Mouse (Mus musculus) intestine, embryonic 14.5 days (tissue): Measurements from ENCODE around the gene Pop5. TPM values are rescaled to one million over a fixed set of nuclear protein-coding genes. Genes with fewer than 3 reads are reported as not detected.

Experiments used
- ATAC-seq: fragments of 200-750 bp; cut with Nextera tagmentation; replicated peaks from 2 replicates; pipeline ENCODE4 v1.8.0; 2017; ENCODE audit warnings: low read depth, moderate number of reproducible peaks, moderate TSS enrichment, moderate library complexity; ENCODE audit not compliant: low FRiP score, low TSS enrichment
- DNase-seq: peaks from one replicate; pipeline ENCODE4 v3.0.0-alpha.2; 2018; ENCODE audit warnings: low spot score
- H3K27ac ChIP-seq: fragments of 300-500 bp; sonication (generic); 2 replicates; pipeline ENCODE4 v1.5.1; 2014; ENCODE audit warnings: low read depth, mild to moderate bottlenecking, control low read depth
- H3K27me3 ChIP-seq: fragments of 300-500 bp; sonication (generic); replicated peaks from 2 replicates; pipeline ENCODE4 v1.6.1; 2014; ENCODE audit warnings: low read length, control low read depth; ENCODE audit not compliant: control insufficient read depth, insufficient read depth
- H3K36me3 ChIP-seq: fragments of 300-500 bp; sonication (generic); 2 replicates; pipeline ENCODE4 v1.6.1; 2014; ENCODE audit warnings: low read length, control low read depth; ENCODE audit not compliant: control insufficient read depth, insufficient read depth
- H3K4me1 ChIP-seq: fragments of 300-500 bp; sonication (generic); replicated peaks from 2 replicates; pipeline ENCODE4 v1.6.1; 2014; ENCODE audit warnings: low read length, control low read depth, mixed read lengths; ENCODE audit not compliant: control insufficient read depth, insufficient read depth
- H3K4me2 ChIP-seq: fragments of 300-500 bp; sonication (generic); 2 replicates; pipeline ENCODE4 v1.6.1; 2014; ENCODE audit warnings: low read length
- H3K4me3 ChIP-seq: fragments of 300-500 bp; sonication (generic); 2 replicates; pipeline ENCODE4 v1.5.1; 2014; ENCODE audit warnings: low read depth, low read length, control low read depth, mixed read lengths
- H3K9ac ChIP-seq: fragments of 300-500 bp; sonication (generic); 2 replicates; pipeline ENCODE4 v1.6.1; 2014; ENCODE audit warnings: mild to moderate bottlenecking, low read length
- H3K9me3 ChIP-seq: fragments of 300-500 bp; sonication (generic); 2 replicates; pipeline ENCODE4 v1.6.1; 2016; ENCODE audit warnings: low read length, control low read depth; ENCODE audit not compliant: control insufficient read depth
- WGBS: fragments of 180-500 bp; shearing (Covaris S2); extraction: QIAGEN DNeasy Blood & Tissue Kit; methylation state at CpG from one replicate; pipeline ENCODE4 v1.1.7; 2014; 5-methylcytosine and 5-hydroxymethylcytosine counted together
- polyA plus RNA-seq: library from polyadenylated mRNA; unstranded; fragments of >200 nt; fragmentation: Nextera tagmentation; extraction: Ambion mirVana; gene quantifications from 2 replicates; pipeline ENCODE4 v1.2.1, GENCODE M21; 2014

The Pop5 gene
- polyA plus RNA-seq, 1 experiment from 2014 or later = 140 TPM

DNA sequence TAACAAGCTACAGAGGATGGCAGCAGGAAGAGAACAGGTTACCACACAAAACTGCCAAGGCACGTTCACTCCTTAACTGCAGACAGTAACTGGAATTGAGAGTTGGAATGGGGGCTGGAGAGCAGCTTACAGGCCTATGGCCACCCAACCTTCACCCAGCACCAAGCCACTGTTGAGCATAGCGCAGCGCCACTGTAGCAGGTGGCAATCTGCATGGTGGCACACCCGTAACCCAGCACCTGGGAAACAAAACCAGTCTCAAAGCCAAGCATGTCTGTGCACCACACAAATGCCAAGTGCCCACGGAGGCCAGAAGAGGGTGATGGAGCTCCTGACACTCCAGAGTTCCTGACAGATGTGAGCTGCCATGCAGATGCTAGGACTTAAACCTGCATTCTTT, 30.7 kb downstream of the Pop5 start:
- Histone ChIP-seq H3K4me3 (no peak overlapping the region), H3K4me2 (no peak overlapping the region), H3K27me3 (no peaks in the 10 kb centered on the region), H3K27ac (no peak overlapping the region), H3K9ac (no peak overlapping the region), H3K36me3 (peaks cover 38% of the 10 kb centered on the region), H3K4me1 (peaks cover 29% of the 10 kb centered on the region), H3K9me3 (no peaks in the 10 kb centered on the region)
- no peak for ATAC-seq
- no peak for DNase-seq
- WGBS = 94% methylated on average over 5 of the region's 5 CpGs

DNA sequence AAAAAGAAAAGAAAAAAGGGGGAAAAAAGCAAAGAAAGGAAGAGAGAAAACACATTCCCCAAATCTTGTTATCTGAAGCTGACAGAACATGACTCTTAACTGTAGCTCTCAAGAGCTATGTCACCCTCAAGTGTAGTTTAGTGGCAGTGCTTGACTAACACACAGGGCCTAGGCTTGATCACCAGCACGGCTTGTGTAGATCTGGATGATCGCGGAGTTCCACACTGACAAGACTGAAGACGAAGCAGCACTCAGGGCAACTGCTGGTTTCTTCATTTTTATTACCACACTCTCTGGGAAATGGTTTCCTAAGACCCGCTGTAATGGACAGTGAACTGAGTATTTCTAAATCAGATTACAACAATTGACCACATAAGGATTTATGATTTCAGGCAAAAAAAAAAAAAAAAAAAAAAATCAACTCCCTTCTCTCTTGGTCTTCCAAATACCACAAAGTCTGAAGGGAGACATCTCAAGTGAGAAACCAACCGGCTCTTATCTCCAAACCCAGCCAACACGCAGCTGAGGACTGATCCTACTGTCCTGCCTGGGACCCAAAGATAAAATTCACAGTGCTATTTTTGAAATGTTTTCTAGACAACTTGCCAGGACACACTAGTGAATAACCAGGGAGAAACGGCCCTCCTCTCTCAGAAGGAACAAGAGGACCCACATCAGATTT, 31.3 kb downstream of the Pop5 start:
- Histone ChIP-seq H3K27ac (no peak overlapping the region), H3K27me3 (no peaks in the 10 kb centered on the region), H3K9ac (no peak overlapping the region), H3K36me3 (peaks cover 38% of the 10 kb centered on the region), H3K4me1 (peaks cover 30% of the 10 kb centered on the region), H3K4me2 (no peak overlapping the region), H3K4me3 (no peak overlapping the region), H3K9me3 (no peaks in the 10 kb centered on the region)
- 81% methylated on average over 8 of the region's 8 CpGs for WGBS
- ATAC-seq (no peak), DNase-seq (no peak)

DNA sequence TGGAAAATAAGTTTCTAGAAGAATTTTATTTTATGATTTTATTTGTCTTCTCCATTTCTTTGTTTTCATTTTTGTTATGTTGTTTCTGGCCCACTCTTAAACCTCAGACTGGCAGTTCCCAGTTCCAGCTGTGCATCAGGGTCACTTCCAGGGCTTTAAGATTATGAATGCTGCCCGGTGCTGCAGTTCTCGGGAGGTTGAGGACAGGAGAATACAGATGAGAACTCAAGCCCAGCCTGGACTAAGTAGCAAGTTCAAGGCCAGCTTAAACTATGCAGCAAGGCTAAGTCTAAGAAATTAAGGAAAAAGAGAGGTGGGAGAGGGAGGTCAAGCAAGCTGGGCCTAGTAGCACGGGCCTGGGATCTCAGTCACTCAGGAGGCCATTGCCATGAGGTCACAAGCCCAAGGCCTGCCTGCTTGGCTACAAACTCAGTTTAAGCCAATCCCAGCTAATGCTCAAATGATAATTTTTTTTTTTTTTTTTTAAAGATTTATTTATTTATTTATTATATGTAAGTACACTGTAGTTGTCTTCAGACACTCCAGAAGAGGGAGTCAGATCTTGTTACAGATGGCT, 31.9 kb downstream of the Pop5 start:
- 87% methylated on average over 3 of the region's 3 CpGs for WGBS
- no peaks in the 10 kb centered on the region for H3K9me3 ChIP-seq
- no peak overlapping the region for H3K27ac ChIP-seq
- DNase-seq (no peak), ATAC-seq (no peak)
- no peak overlapping the region for H3K4me3 ChIP-seq
- peaks cover 30% of the 10 kb centered on the region for H3K4me1 ChIP-seq
- H3K9ac ChIP-seq = no peak overlapping the region
- H3K27me3 ChIP-seq = no peaks in the 10 kb centered on the region
- no peak overlapping the region for H3K4me2 ChIP-seq
- H3K36me3 ChIP-seq = peaks cover 38% of the 10 kb centered on the region

DNA sequence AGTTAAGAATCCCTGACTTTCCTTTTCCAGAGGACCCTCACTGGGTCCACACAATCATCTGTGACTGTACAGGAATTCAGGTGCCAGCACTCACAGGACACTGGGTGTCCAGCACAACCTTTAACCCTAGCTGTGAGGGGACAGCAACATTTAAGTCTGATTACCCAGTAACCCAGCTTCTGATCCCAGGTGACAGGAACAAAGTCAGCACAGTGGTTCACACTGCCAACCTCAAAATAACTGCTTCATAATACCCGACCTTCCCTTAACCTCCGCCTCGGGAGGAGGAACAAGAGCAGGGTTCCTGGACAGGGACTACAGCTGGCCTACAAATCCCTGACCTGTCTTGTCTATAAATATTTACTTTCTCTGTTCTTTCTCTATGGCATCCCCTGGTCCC, 32.6 kb downstream of the Pop5 start:
- no peak for ATAC-seq

DNA sequence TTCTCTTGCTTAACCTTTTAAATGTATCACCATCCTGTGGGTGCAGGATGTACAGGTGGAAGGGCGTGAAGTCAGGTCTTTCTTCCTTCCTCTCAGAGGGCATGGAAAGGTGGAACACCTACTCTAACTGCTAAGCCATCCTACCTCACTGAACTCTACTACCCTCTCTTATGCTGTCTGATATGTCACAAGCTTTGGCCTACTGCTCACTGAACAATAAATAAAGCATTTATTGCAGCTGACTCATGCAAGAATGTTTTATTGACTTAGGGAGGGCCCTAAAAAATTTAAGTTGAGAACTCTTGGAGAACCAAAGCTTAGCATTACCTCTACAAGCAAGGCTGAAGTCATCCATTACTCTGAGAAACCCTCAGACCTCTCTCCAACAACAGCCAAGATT, 34.3 kb downstream of the Pop5 start:
- no peaks in the 10 kb centered on the region for H3K27me3 ChIP-seq
- ATAC-seq (no peak), DNase-seq (no peak)
- H3K9ac ChIP-seq = no peak overlapping the region
- H3K4me1 ChIP-seq = peaks cover 35% of the 10 kb centered on the region
- peak overlapping the region; percentile 91 for H3K4me2 ChIP-seq
- peaks cover 31% of the 10 kb centered on the region for H3K36me3 ChIP-seq
- H3K4me3 ChIP-seq = 0 out of 2 replicates have a peak overlapping the region, but pooled peaks have one; percentile 97
- no peaks in the 10 kb centered on the region for H3K9me3 ChIP-seq
- 88% methylated on average over 1 of the region's 1 CpGs for WGBS
- no peak overlapping the region for H3K27ac ChIP-seq

More for the DNA sequence above, 32.6 kb downstream of the Pop5 start:
- no peak overlapping the region for H3K4me2 ChIP-seq
- H3K4me3 ChIP-seq = no peak overlapping the region
- no peaks in the 10 kb centered on the region for H3K9me3 ChIP-seq
- H3K36me3 ChIP-seq = peaks cover 32% of the 10 kb centered on the region
- 36% methylated on average over 3 of the region's 3 CpGs for WGBS
- no peak overlapping the region for H3K27ac ChIP-seq
- no peak overlapping the region for H3K9ac ChIP-seq
- no peaks in the 10 kb centered on the region for H3K27me3 ChIP-seq
- DNase-seq = no peak
- H3K4me1 ChIP-seq = peaks cover 34% of the 10 kb centered on the region

DNA sequence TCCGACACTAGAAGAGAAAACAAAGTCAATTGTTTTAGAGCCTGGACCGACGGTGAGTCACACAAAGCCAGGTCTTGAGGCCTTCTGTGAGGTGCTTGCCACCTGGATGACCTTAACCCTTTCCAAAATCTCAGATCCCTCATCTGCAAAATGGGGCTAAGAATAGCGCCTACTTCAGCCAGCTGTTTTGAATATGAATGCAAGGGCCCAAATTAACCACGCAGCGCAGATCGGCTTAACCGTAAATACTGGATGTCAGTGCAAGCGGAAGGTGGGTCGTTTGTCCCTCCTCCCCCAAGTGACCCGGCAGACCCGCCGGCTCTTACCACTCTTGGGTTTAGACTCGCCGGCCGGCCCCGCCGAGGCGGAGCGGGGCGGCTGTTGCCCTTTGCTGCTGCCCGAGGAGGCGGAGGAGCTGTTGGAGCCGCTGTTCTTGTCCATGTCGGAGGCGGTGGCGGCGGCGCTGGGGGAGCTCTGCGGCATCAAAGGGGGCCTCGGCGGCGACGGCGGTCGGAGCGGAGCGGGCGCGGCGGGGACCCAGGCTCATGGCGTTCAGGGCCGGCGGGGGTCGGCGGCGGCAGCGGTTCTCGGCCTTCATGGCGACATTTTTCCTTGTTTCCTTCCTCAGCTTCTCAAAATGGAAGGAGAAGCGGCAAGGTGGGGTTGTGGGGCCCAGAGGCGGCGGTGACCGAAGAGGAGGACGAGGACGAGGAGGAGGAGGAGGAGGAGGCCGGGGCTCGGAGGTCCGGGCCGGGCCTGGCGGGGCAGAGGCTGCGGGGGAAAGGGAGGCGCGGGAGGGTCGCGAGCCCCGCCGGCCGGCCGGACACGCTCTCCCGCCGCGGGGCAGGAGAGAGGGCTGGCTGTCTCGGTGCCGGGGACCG, 36.5 kb downstream of the Pop5 start:
- peaks cover 21% of the 10 kb centered on the region for H3K36me3 ChIP-seq
- H3K9ac ChIP-seq = peak overlapping the region; percentile 95
- ATAC-seq (peak; percentile 61), DNase-seq (no peak)
- peak overlapping the region; percentile 69; the same call in 1 of the 2 replicates for H3K27ac ChIP-seq
- no peaks in the 10 kb centered on the region for H3K27me3 ChIP-seq
- H3K4me1 ChIP-seq = peaks cover 35% of the 10 kb centered on the region
- H3K4me2 ChIP-seq = peak overlapping the region; percentile 91
- H3K9me3 ChIP-seq = no peaks in the 10 kb centered on the region
- WGBS = under 1% methylated on average over 62 of the region's 77 CpGs
- peak overlapping the region; percentile 97 for H3K4me3 ChIP-seq

DNA sequence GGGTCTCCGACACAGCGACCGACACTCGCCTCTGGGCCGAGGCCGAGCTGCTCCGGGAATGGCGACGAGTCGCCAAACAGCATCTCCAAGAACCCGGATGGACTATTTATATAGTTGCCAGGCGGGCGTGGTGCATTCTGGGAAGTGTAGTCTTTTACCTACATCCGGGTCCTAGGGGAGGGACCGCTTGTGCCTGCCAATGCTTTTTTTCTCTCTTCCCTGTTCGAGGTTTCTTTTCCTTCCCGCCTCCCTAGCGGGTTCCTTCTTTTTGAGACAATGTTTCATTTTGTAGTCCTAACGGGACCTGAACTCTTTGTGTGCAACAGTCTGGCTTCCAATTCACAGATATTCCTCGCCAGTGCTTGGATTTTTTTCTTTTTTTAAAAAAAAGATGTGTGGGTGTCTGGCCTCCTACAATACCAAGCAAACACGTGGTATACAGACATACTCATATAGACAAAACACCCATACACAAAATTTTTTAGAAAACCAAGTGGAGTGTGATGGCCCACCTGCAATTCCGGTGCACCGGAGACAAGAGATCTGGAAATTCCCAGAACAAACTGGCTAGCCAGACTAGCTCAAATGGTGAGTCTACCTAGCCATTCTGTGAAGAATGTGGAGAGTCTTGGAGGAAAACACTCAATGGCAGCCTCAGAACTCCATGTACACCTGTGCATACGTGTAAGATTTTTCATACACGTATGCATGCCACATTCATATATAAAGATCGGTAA, 37.3 kb downstream of the Pop5 start, which contains the start of gene Rnf10:
Rnf10 (minus strand) TSS at position 87 of the 737 bp plus-strand sequence.
- peaks cover 16% of the 10 kb centered on the region for H3K36me3 ChIP-seq
- H3K9ac ChIP-seq = peak within 1 kb of the TSS; percentile 95
- ATAC-seq (peak; percentile 90), DNase-seq (peak; percentile 100)
- peak within 1 kb of the TSS; percentile 97 for H3K4me3 ChIP-seq
- H3K27me3 ChIP-seq = no peaks in the 10 kb centered on the region
- H3K4me2 ChIP-seq = peak within 1 kb of the TSS; percentile 91
- peak within 1 kb of the TSS; percentile 69 for H3K27ac ChIP-seq
- no peaks in the 10 kb centered on the region for H3K9me3 ChIP-seq
- WGBS = 13% methylated on average over 26 of the region's 26 CpGs
- H3K4me1 ChIP-seq = peaks cover 35% of the 10 kb centered on the region

DNA sequence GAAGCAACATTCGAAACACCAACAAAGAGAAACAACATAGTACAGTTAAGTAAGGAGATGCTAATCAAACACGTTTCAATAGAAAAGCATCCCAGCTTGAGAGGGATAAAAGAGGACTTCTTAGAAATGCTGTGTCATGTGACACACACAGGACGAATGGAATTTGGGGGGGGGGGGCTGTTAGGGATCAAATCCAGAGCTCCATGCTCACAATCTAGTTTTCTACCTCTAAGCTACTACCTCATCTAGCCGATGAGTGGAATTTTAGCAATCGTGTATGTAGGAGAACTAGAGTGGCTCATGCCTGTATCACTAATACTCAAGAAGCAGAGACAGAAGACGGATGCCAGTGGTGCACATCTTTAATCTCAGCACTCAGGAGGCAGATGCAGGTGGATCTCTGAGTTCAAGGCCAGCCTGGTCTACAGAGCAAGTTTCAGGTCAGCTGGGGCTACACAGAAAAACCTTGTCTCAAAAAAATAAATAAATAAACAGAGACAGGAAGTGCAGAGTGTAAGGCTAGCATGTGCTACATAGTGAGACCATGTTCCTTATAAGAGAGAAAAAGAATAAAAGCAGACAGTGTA, 38.0 kb downstream of the Pop5 start:
- H3K4me2 ChIP-seq = peak overlapping the region; percentile 91
- no peaks in the 10 kb centered on the region for H3K9me3 ChIP-seq
- H3K27ac ChIP-seq = peak overlapping the region; percentile 69; the same call in 1 of the 2 replicates
- peaks cover 32% of the 10 kb centered on the region for H3K4me1 ChIP-seq
- 78% methylated on average over 6 of the region's 6 CpGs for WGBS
- H3K4me3 ChIP-seq = peak overlapping the region; percentile 97; the same call in 1 of the 2 replicates
- peaks cover 9% of the 10 kb centered on the region for H3K36me3 ChIP-seq
- ATAC-seq (no peak), DNase-seq (no peak)
- no peaks in the 10 kb centered on the region for H3K27me3 ChIP-seq
- H3K9ac ChIP-seq = no peak overlapping the region
